Mouse (Mus musculus) urinary bladder, adult 2 months (tissue): Measurements from ENCODE around the gene Cyp46a1. TPM values are rescaled to one million over a fixed set of nuclear protein-coding genes. Genes with fewer than 3 reads are reported as not detected.

Source experiments
- DNase-seq: peaks from one replicate; pipeline ENCODE4 v3.0.0; 2022; ENCODE audit warnings: low spot score
- polyA plus RNA-seq: library from polyadenylated mRNA; depleted of rRNA; stranded (reverse); fragments of >200 nt; gene quantifications from 2 replicates; pipeline ENCODE4 v1.2.3, GENCODE M21; 2012

Cyp46a1 gene
- polyA plus RNA-seq, 1 experiment: 8.3 TPM

DNA sequence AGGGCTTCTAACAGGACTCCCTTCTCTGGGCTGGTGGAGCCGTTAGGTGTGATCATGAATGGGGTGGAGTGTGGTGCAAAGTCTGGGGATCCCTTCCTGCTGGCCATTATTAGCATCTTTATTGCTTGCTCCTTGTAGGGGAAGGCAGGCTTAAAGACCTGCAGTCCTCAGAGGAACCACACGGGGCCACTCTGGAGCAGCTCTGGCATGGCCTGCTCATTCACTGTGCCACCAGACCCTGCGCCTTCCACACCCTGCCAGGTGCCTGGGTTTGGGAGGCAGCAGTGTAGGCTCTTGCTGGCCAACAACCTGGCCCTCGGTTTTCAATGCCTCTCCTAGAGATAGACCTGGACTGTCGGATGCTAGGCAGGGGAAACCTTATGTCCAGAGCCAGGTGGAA lies 29.6 kb downstream of the Cyp46a1 start:
- peak; percentile 67 for DNase-seq

GRCm38 (mm10) chr12:108365340-108365739 lies 31.2 kb downstream of the Cyp46a1 start:
- DNase-seq: peak; percentile 40

GRCm38 (mm10) chr12:108365868-108366267 lies 31.7 kb downstream of the Cyp46a1 start:
- DNase-seq: no peak

DNA sequence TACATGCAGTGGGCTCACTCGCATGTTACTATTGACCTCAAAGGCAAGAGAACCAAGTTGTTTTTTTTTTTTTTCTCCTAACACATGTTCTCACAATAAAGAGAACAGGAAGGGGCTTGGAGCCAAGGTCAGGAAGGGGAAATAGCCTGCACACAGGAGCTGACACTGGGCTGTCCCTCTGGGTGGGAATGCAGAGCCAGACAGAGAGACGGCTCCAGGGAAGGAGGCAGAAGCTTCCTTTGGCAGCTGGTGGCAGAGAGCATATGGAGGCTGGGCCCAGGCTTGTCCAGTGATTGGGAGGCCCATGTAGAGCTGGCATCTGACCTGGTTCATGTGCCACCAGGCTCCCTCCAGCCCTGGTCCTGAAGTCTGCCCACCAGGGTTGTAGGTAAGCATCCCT lies 33.7 kb downstream of the Cyp46a1 start:
- DNase-seq: no peak

DNA sequence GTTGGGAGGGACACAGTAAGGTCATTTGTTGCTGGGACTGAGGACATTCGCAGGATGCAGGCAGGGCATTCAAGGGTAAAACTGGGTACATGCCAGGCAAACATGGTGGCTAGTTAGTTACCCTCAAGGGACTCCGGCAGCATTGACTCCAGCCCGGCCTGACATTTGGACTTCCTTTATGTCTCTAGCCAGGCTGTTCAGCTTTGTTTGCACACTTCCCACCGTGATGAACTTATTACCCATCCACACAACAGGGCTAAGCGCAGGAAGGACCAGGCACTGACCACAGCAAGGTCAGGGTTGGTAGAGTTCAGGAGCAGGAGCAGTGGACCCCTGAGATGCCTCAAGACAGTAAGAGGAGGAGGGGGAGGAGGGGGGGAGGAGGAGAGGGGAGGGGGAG lies 34.7 kb downstream of the Cyp46a1 start:
- DNase-seq: no peak

- no peak for DNase-seq
Measured at GRCm38 (mm10) chr12:108370596-108371428, 36.6 kb downstream of the Cyp46a1 start, which contains the start of gene Eml1. Gene Eml1 (plus strand): TSS chr12:108370957.

DNA sequence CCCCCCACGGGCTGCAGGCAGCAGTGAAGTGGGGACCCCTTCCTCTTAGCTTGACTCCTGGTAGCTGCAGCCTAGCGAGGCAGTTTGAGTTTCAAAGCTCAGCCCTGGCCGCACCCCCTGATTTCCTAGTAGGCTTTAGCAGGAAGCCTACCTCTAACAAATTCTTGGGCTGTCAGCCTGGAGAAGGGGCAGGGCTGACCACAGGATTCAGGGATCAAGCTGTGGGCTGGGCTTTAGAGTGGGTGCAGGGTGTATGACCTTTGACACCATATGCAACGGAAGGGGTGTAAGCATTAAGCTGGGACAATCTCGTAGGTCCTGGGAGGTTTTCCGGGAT lies 37.2 kb downstream of the Cyp46a1 start:
- no peak for DNase-seq

DNA sequence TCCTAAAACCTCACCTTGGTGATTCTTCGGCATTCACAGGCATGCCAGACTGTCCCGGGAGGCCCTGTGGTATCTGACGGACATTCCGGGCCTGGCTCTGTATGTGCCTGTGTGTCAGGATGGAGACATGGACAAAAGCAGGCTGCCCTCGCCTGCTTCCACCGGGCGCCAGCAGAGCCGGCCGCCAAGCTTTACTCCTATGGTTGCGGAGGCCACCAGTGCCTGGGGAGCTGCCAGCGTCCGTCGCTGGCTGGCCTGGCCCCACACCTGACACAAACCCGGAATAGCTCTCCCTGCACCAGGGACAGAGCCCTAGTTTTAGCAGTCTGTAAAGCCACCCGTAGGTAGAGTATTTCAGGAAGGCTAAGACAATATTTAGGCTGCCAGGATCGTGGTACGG lies 38.1 kb downstream of the Cyp46a1 start:
- DNase-seq: no peak

DNA sequence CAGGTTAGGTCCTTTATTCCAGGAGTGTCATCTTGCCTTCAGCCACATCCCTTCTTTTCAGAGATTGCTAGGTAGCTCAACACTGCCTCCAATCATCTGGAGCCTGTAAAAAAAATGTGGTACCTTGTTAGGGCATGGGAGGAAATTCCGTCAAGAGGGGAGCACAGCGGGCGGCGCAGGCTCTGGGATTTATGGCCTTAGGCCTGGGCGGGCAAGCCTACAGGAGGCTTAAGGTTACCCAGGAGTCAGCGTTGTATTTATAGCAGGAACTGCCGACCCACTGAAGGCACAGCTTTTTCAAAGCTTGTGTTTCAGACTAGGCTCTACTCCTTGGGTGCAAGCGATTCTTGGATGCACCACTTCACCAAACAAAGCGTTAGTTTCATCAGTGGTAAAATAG lies 39.4 kb downstream of the Cyp46a1 start:
- DNase-seq: no peak

DNA sequence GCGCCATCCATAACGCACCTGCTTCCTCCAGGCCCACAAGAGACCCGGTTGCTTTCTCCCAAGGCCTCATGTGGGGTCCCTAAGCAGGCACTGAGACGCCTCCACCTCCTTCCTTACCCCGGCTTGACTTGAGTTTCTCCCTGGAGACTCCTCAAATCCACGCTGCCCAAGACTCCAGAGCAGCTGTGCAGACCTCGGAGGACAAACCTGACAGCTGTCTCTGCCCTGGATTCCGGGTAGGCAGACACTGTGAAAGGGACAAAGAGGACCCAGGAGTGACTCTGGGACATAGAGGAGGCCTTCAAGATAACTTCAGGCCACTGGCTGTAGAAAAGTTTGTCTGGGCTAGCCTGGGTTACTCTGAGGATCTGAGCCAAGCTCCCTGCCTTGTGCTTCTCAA lies 40.5 kb downstream of the Cyp46a1 start:
- no peak for DNase-seq

DNA sequence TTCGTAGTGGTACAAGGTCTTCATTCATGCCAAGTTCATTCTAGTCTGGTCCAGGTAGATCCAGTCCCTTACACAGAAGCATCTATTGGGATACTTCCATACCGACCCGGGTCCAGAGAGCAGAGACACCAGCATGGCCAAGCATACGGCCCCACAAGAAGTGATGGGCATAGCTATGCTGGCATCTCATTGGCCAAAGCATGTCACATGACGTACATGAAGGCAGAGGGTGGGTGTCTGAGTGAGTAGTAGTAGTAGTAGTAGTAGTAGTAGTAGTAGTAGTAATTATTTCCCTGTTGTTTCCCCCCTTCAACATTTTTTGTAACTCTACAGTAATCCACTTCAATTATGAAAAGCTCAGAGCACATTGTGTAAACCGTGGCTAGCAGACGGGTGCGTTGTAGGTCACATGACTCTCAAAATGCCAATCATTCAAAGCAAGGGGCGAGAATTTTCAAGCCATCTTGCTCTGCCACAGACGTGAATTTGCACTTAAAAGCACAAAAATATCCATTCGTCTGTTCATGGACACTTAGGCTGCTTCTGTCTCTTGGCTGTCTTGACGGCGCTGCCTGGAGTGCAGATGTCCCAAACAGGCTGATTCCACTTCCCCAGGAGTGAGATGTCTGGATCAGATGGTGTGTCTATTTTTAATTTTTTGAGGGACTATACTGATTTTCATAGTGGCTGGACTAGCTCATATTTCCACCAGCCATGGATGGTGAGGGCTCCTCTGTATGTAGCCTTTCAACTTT lies 44.4 kb downstream of the Cyp46a1 start:
- DNase-seq: no peak

- no peak for DNase-seq
Measured at GRCm38 (mm10) chr12:108386476-108387232, 52.5 kb downstream of the Cyp46a1 start.

DNA sequence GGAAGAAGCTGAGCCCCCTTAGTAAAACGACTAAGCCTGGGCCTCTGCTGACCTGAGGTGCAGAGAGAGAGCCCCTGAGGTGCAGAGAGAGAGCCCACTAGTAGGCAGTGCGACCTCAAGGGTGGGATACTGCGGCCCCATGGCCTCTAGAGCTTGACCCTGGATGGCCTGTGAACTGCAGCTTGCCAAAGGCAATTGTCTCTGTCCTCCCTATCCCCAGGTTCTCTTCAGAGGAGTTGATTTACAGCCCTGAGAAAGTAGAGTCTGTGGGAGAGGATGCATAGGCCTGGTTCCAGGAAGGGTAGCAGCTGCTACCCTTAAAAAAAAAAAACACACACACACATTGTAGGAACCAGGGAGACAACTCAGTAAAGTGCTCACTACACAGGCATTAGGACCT lies 55.5 kb downstream of the Cyp46a1 start:
- DNase-seq: no peak

- DNase-seq: no peak
Measured at GRCm38 (mm10) chr12:108392254-108393044, 58.3 kb downstream of the Cyp46a1 start.

- DNase-seq: no peak
Measured at GRCm38 (mm10) chr12:108393082-108393481, 58.9 kb downstream of the Cyp46a1 start.

- DNase-seq: peak; percentile 64
Measured at GRCm38 (mm10) chr12:108393637-108394036, 59.5 kb downstream of the Cyp46a1 start.

DNA sequence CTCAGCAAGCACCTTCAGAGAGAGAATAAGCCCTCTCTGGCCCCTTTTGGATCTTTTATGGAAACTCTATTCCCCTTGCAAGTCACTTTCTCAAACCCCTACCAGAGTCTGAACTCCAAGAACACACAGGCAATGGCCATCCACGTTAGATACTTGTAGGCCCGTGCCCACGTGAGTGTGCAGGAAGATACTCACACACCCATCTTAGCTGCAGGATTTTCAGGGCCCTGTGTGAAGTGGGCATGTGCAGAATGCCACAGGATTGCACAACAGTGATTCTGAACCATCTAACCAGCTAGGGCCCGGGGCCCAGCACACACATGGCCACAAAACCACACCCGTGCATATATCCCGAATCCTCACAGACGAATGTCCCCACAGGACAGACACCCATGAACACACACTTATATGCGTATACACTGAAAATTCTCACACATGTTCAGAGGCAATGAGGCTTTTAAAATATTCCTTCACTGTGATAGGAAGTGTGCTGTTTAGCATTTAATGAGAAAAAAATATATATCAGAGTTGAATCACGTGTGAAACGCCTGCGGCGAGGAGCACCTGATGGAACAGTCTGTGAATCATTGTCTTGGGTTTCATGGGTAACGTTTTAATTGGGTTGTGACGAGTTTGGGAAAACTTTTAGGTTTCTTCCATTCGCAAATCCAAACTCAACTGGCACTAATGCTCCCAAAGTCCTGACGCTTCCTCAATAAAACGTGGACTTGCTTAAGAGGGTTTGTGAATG lies 60.5 kb downstream of the Cyp46a1 start:
- DNase-seq: no peak

DNA sequence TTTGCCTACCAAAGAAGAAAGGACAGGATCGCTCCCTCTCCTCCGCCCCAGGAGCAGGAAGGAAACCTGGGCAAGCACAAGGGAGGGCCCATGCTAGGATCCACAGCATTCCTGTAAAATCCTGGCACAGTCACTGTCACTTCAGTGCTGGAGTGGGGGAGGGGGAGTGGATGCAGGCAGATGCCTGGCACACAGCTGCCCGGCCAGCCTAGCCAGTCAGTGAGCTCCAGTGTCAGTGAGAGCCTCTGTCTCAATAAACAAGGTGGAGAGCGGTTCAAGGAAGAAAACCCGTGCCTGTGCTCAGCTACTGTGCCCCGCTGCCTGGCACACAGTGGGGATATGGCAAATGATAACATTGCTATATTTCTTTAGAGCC lies 61.1 kb downstream of the Cyp46a1 start:
- DNase-seq: no peak

DNA sequence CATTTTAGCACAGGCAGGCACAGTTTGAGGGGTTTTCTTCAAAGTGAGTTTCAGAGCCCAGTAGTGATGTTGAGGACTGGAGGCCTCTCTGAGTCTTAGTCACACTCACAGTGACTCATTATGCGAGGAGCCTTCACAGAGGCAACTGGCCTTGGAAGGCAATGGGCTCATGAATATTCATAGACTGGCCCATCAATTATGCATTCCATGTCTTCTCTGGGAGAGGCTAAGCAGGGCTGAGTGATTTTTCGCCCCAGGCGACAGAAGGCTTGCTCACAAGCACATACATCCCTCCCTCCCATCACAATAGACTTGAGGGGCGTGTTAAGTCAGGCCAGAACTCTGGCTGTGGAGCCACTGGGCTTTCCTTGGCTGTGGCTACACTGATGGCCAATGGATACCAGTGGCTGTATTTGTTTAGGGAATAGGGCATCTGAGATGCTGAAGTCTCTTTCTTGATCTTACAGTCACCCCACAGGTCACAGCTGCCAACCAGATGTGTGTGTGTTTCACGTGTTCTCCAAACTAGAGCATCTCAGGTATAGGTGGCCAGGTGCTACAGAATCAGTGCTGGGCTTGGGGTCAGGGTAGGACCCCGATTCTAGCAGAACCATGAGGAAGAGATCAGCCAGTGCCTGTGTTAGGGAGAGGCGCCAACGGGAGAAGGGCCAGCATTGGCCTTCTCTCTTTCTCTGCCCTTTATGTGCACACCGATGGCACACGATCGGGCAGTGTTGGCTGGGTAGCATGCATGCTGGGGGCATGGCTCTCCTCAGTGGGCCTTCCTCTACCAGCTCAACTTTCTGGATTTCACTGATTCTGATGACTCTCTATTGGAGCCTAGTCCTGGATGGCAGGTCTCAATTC lies 62.1 kb downstream of the Cyp46a1 start:
- DNase-seq: no peak

- no peak for DNase-seq
Measured at GRCm38 (mm10) chr12:108398681-108399080, 64.5 kb downstream of the Cyp46a1 start.
